Comparison of ENCODE assay signal across 9 mouse cellular contexts in the genomic region with DNA sequence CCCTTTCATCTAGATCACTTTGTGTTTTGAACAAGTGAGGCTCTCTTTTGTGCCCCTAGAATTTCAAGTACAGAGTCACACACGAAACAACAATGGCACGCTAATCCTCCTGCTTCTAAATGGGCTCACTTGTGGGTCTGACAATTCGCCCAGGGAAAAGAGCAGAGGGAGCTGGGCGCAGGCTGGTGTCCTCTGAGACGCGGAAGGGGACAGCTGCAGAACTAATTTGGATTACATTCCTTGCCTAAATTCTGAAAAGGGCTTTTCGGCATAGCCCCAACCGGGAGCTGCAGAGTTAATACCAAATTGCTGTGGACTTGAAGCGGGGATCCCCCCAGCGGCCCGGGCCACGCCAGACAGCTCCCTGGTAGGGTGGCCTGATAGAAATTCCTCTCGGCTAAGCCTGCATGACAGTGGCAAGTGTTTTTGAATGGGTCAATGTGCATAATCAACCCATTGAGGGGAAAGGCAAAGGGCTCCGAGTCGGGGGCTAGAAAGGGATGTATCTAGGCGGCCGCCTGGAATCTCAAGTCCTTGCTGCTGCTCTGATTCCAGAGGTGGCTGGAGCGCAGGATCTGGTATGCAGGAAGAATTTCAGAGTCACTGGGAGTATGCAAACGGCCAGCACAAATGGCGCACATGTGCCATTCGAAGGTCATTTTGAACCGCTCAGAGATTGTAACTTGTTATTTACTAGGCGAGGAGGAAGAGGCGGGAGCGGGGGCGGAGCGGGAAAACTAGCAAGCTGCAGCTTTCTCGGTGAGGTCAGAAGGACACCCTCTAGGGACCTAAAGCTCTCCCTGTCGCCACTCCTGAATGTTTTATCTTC. TPM values are rescaled to one million over a fixed set of nuclear protein-coding genes. Genes with fewer than 3 reads are reported as not detected.
DNase-seq lines count a peak whose midpoint lies in the region; ATAC-seq lines count a peak whose summit lies in the region.
"Had no signal": no experiment of that assay in that cellular context is flagged by ENCODE, and none has a peak within 500 bp of the region (broad histone marks: within the 10 kb centered on the region; RNA-seq: fewer than 3 reads in every experiment).

No protein-coding gene starts in this region.

- 0 out of 2 replicates have a peak, but pooled peaks cover 4% of the 10 kb centered on the region for H3K27me3 ChIP-seq in heart, embryonic 13.5 days (replicated peaks)
- H3K27me3 ChIP-seq in kidney, embryonic 15.5 days = peaks cover 62% of the 10 kb centered on the region
- peaks cover 58% of the 10 kb centered on the region for H3K27me3 ChIP-seq in liver, embryonic 12.5 days (replicated peaks)
- peaks cover 8% of the 10 kb centered on the region; the same call in 1 of the 2 replicates for H3K27me3 ChIP-seq in neural tube, embryonic 13.5 days

- H3K9me3 ChIP-seq in heart, embryonic 13.5 days = no peaks in the 10 kb centered on the region
- no peaks in the 10 kb centered on the region for H3K9me3 ChIP-seq in kidney, embryonic 15.5 days (replicated peaks)
- no peaks in the 10 kb centered on the region for H3K9me3 ChIP-seq in liver, embryonic 12.5 days (replicated peaks)
- H3K9me3 ChIP-seq in neural tube, embryonic 13.5 days = no peaks in the 10 kb centered on the region

- WGBS in heart, embryonic 13.5 days = under 1% methylated on average over 29 of the region's 29 CpGs
- under 1% methylated on average over 29 of the region's 29 CpGs for WGBS in kidney, embryonic 15.5 days
- 1% methylated on average over 29 of the region's 29 CpGs for WGBS in liver, embryonic 12.5 days (ENCODE audit: insufficient replicate concordance)
- under 1% methylated on average over 29 of the region's 29 CpGs for WGBS in neural tube, embryonic 13.5 days

- DNase-seq in gastrocnemius, postnatal 10 days = peak; percentile 10
- no peak for DNase-seq in gastrocnemius, postnatal 25 days
- peak; percentile 70 for DNase-seq in embryo, embryonic 10 days (ENCODE audit: low spot score)

- H3K4me1 ChIP-seq in heart, embryonic 13.5 days = peaks cover 18% of the 10 kb centered on the region
- peaks cover 35% of the 10 kb centered on the region for H3K4me1 ChIP-seq in kidney, embryonic 15.5 days
- peaks cover 10% of the 10 kb centered on the region; the same call in 1 of the 2 replicates for H3K4me1 ChIP-seq in liver, embryonic 12.5 days
- H3K4me1 ChIP-seq in neural tube, embryonic 13.5 days (replicated peaks) = peaks cover 34% of the 10 kb centered on the region

- peak overlapping the region; percentile 81 for H3K4me2 ChIP-seq in heart, embryonic 13.5 days
- H3K4me2 ChIP-seq in kidney, embryonic 15.5 days = peak overlapping the region; percentile 99
- H3K4me2 ChIP-seq in liver, embryonic 12.5 days = peak overlapping the region; percentile 68
- peak overlapping the region; percentile 91 for H3K4me2 ChIP-seq in neural tube, embryonic 13.5 days

- H3K9ac ChIP-seq in heart, embryonic 13.5 days = peak overlapping the region; percentile 92
- peak overlapping the region; percentile 16; the same call in 1 of the 2 replicates for H3K9ac ChIP-seq in kidney, embryonic 15.5 days
- H3K9ac ChIP-seq in liver, embryonic 12.5 days = no peak overlapping the region
- peak overlapping the region; percentile 84 for H3K9ac ChIP-seq in neural tube, embryonic 13.5 days

- H3K36me3 ChIP-seq in heart, embryonic 13.5 days = no peaks in the 10 kb centered on the region
- no peaks in the 10 kb centered on the region for H3K36me3 ChIP-seq in kidney, embryonic 15.5 days
- no peaks in the 10 kb centered on the region for H3K36me3 ChIP-seq in liver, embryonic 12.5 days
- no peaks in the 10 kb centered on the region for H3K36me3 ChIP-seq in neural tube, embryonic 13.5 days

- ATAC-seq in heart, embryonic 13.5 days (ENCODE audit: extremely low read depth, insufficient number of reproducible peaks, low FRiP score, low TSS enrichment) = no peak
- peak; percentile 34 for ATAC-seq in kidney, embryonic 15.5 days (replicated peaks; ENCODE audit: low FRiP score)
- ATAC-seq in liver, embryonic 12.5 days = no peak
- ATAC-seq in neural tube, embryonic 13.5 days (ENCODE audit: low read depth) = peak; percentile 40
- no peak for ATAC-seq in megakaryocyte progenitor cell, adult 5-6 weeks (replicated peaks; ENCODE audit: poor library complexity)

- peak overlapping the region; percentile 98 for H3K27ac ChIP-seq in heart, embryonic 13.5 days (replicated peaks)
- H3K27ac ChIP-seq in kidney, embryonic 15.5 days = peak overlapping the region; percentile 81
- no peak overlapping the region for H3K27ac ChIP-seq in liver, embryonic 12.5 days
- peak overlapping the region; percentile 77 for H3K27ac ChIP-seq in neural tube, embryonic 13.5 days (replicated peaks)

- H3K4me3 ChIP-seq in heart, embryonic 13.5 days = peak overlapping the region; percentile 86
- peak overlapping the region; percentile 75 for H3K4me3 ChIP-seq in kidney, embryonic 15.5 days (replicated peaks)
- peak overlapping the region; percentile 50 for H3K4me3 ChIP-seq in liver, embryonic 12.5 days
- H3K4me3 ChIP-seq in neural tube, embryonic 13.5 days = peak overlapping the region; percentile 84

RNA-seq across cellular contexts. Expression of gene Erbb4, which starts 2.2 kb away (rescaled TPM):
- total RNA-seq in gastrocnemius, postnatal 10 days (2021) = 1 to 10 TPM; 1.9 to 2.4 TPM
- total RNA-seq in gastrocnemius, postnatal 25 days (2021) = under 1 TPM; 0.13 to 0.67 TPM
- 6.2 and 8.1 TPM in 2 replicates for polyA plus RNA-seq in heart, embryonic 13.5 days (2015; fragmentation: Nextera tagmentation; extraction: Ambion mirVana)
- polyA plus RNA-seq in kidney, embryonic 15.5 days (2015; fragmentation: Nextera tagmentation; extraction: Ambion mirVana) = 5.5 and 5.6 TPM in 2 replicates
- polyA plus RNA-seq in liver, embryonic 12.5 days (2016; fragmentation: Nextera tagmentation; extraction: Ambion mirVana) = 0.07 and 0.12 TPM in 2 replicates
- 13.6 and 14.4 TPM in 2 replicates for polyA plus RNA-seq in neural tube, embryonic 13.5 days (2015; fragmentation: Nextera tagmentation; extraction: Ambion mirVana)
- not detected in 2 replicates for total RNA-seq in megakaryocyte progenitor cell, adult 5-6 weeks (2015)
- not detected in 2 replicates for total RNA-seq in megakaryocyte progenitor cell, adult 5-6 weeks (2017)
- polyA plus RNA-seq: C2C12 had no signal

Comparison
In these comparisons a context has a peak if more than half of its experiments do, and no peak if none do; other contexts are left out.
1. ATAC-seq: peak in kidney, embryonic 15.5 days (single experiment) and neural tube, embryonic 13.5 days (single experiment); none in heart, embryonic 13.5 days (single experiment), liver, embryonic 12.5 days (single experiment) and megakaryocyte progenitor cell, adult 5-6 weeks (single experiment).
2. Peak in every context shown above with its lines, with median percentiles within 50 percentile points of each other: H3K4me2 ChIP-seq and H3K4me3 ChIP-seq.